Mouse (Mus musculus) lung, embryonic 15.5 days (tissue): ENCODE measurements at regions not wholly inside any gene's neighbourhood (a gene's known extent, or its start where the extent isn't known, plus 50 kb on each side); places are given as distances from the start of the nearest gene placed in this dataset.
"Not testable (repeated sequence)": the region's sequence is repeated elsewhere in the genome, so short reads cannot be mapped to it uniquely, and the experiment has no call there.

Experiments
- ATAC-seq: fragments of 200-750 bp; cut with Nextera tagmentation; 2 replicates; pipeline ENCODE4 v1.8.0; 2017; ENCODE audit warnings: moderate number of reproducible peaks, borderline replicate concordance; ENCODE audit not compliant: low FRiP score, low TSS enrichment; ENCODE audit errors: extremely low read depth
- H3K27ac ChIP-seq: fragments of 300-500 bp; sonication (generic); 2 replicates; pipeline ENCODE4 v1.5.1; 2015; ENCODE audit warnings: moderate library complexity, mild to moderate bottlenecking, inconsistent platforms
- H3K27me3 ChIP-seq: fragments of 300-500 bp; sonication (generic); 2 replicates; pipeline ENCODE4 v1.6.1; 2015; ENCODE audit warnings: inconsistent platforms
- H3K36me3 ChIP-seq: fragments of 300-500 bp; sonication (generic); 2 replicates; pipeline ENCODE4 v1.6.1; 2015; ENCODE audit warnings: inconsistent platforms
- H3K4me1 ChIP-seq: fragments of 300-500 bp; sonication (generic); 2 replicates; pipeline ENCODE4 v1.6.1; 2015; ENCODE audit warnings: inconsistent platforms
- H3K4me2 ChIP-seq: fragments of 300-500 bp; sonication (generic); 2 replicates; pipeline ENCODE4 v1.6.1; 2015; ENCODE audit warnings: inconsistent platforms, mild to moderate bottlenecking, moderate library complexity
- H3K4me3 ChIP-seq: fragments of 300-500 bp; sonication (generic); 2 replicates; pipeline ENCODE4 v1.5.1; 2015; ENCODE audit warnings: mild to moderate bottlenecking, inconsistent platforms
- H3K9ac ChIP-seq: fragments of 300-500 bp; sonication (generic); 2 replicates; pipeline ENCODE4 v1.6.1; 2015; ENCODE audit warnings: inconsistent platforms
- H3K9me3 ChIP-seq: fragments of 300-500 bp; sonication (generic); 2 replicates; pipeline ENCODE4 v1.6.1; 2016; ENCODE audit warnings: inconsistent platforms
- WGBS: fragments of 180-500 bp; shearing (Covaris S2); methylation state at CpG from one replicate; pipeline ENCODE4 v1.1.7; 2015; 5-methylcytosine and 5-hydroxymethylcytosine counted together

- no peak for ATAC-seq
- Histone ChIP-seq H3K4me1 (0 out of 2 replicates have a peak, but pooled peaks cover 5% of the 10 kb centered on the region), H3K4me2 (no peak overlapping the region), H3K36me3 (no peaks in the 10 kb centered on the region), H3K4me3 (no peak overlapping the region), H3K27me3 (no peaks in the 10 kb centered on the region), H3K27ac (no peak overlapping the region), H3K9me3 (no peaks in the 10 kb centered on the region), H3K9ac (no peak overlapping the region)
- 70% methylated on average over 1 of the region's 1 CpGs for WGBS
These were observed 212.1 kb downstream of the Trib2 start for GRCm38 (mm10) chr12:15604630-15605029.

DNA sequence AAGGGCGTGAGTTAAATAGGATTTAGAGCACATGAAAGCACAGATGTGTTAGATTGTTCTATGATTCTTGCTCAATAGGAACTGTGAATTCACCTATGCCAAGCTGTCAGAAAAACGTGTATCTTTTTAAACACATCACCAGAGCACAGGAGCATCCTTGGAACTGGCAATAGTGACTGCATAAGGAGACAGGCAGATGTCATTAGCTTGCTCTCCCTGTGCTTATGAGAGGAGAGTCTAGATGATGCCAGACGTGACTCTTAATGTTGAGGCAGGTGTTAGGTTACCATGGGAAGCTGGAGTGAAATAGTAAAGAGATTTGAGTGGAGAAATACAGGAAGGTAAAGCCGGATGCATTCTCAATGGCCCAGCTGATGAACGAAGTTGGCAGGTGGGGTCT lies 212.8 kb downstream of the Trib2 start:
- Histone ChIP-seq H3K9me3 (no peaks in the 10 kb centered on the region), H3K27me3 (no peaks in the 10 kb centered on the region), H3K4me1 (0 out of 2 replicates have a peak, but pooled peaks cover 5% of the 10 kb centered on the region), H3K9ac (no peak overlapping the region), H3K4me3 (no peak overlapping the region), H3K4me2 (no peak overlapping the region), H3K27ac (no peak overlapping the region), H3K36me3 (no peaks in the 10 kb centered on the region)
- 58% methylated on average over 5 of the region's 5 CpGs for WGBS
- ATAC-seq = no peak

DNA sequence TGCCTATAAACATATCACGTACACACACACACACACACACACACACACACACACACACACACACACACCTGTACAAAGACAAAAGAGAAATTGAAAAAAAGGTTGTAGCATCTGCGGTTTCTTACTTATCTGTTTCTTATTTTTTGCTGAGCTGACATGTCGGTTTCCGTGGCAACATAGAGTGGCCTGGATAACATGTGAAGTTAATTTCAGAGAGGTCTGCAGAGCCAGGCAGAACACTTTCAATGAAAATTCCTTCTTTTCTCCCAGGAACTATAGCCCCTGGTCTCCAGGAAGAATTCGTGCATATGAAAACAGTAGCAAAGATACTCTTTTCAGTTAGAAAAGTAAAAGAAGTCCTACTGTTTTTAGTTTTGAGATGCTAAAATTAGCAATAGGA lies 213.4 kb downstream of the Trib2 start:
- no peaks in the 10 kb centered on the region for H3K27me3 ChIP-seq
- no peak overlapping the region for H3K4me3 ChIP-seq
- no peaks in the 10 kb centered on the region for H3K36me3 ChIP-seq

GRCm38 (mm10) chr12:15594704-15595103 lies 222.0 kb downstream of the Trib2 start:
- ATAC-seq = no peak
- Histone ChIP-seq H3K4me2 (no peak overlapping the region), H3K27ac (no peak overlapping the region)

More for the DNA sequence above, 213.4 kb downstream of the Trib2 start:
- 68% methylated on average over 5 of the region's 5 CpGs for WGBS
- Histone ChIP-seq H3K9me3 (no peaks in the 10 kb centered on the region), H3K9ac (no peak overlapping the region), H3K4me1 (0 out of 2 replicates have a peak, but pooled peaks cover 5% of the 10 kb centered on the region), H3K4me2 (no peak overlapping the region), H3K27ac (no peak overlapping the region)
- ATAC-seq = no peak

GRCm38 (mm10) chr12:15587864-15588263 lies 228.9 kb downstream of the Trib2 start:
- H3K27me3 ChIP-seq, H3K36me3 ChIP-seq, H3K4me3 ChIP-seq, H3K4me2 ChIP-seq, H3K9ac ChIP-seq, ATAC-seq, H3K4me1 ChIP-seq, H3K9me3 ChIP-seq, H3K27ac ChIP-seq: not testable (repeated sequence)
- 100% methylated on average over 2 of the region's 2 CpGs for WGBS

More at GRCm38 (mm10) chr12:15594704-15595103, 222.0 kb downstream of the Trib2 start:
- WGBS = 39% methylated on average over 2 of the region's 2 CpGs
- no peaks in the 10 kb centered on the region for H3K4me1 ChIP-seq
- no peaks in the 10 kb centered on the region for H3K9me3 ChIP-seq
- H3K9ac ChIP-seq = no peak overlapping the region
- no peak overlapping the region for H3K4me3 ChIP-seq
- no peaks in the 10 kb centered on the region for H3K36me3 ChIP-seq
- H3K27me3 ChIP-seq = no peaks in the 10 kb centered on the region

GRCm38 (mm10) chr12:15586706-15587442 lies 229.8 kb downstream of the Trib2 start:
- no peak overlapping the region for H3K4me2 ChIP-seq
- no peaks in the 10 kb centered on the region for H3K36me3 ChIP-seq
- no peaks in the 10 kb centered on the region for H3K9me3 ChIP-seq
- no peak overlapping the region for H3K27ac ChIP-seq
- no peak overlapping the region for H3K9ac ChIP-seq
- H3K4me3 ChIP-seq = no peak overlapping the region
- WGBS = 73% methylated on average over 4 of the region's 4 CpGs
- ATAC-seq = no peak
- H3K4me1 ChIP-seq = no peaks in the 10 kb centered on the region
- no peaks in the 10 kb centered on the region for H3K27me3 ChIP-seq

DNA sequence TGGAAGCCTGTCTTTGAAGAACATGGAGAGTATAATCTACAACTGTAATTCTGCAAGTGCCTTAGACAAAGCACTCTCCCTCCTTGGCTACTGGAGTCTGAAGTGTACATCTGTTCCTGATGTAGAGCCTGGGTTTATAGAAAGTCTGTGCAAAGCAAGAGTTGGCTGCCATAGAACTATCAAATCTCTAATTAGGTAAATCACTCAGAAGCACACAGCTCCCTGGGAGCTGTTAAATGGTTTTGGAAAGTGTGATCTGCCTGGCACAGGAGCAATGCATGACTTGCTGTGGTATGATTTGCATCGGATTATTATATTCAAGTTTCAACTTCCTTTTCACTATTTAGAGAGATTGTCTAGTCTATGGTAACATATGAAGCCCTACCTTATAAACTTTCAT lies 230.9 kb downstream of the Trib2 start:
- Histone ChIP-seq H3K27ac (no peak overlapping the region), H3K4me1 (no peaks in the 10 kb centered on the region), H3K4me2 (no peak overlapping the region), H3K9ac (no peak overlapping the region), H3K27me3 (no peaks in the 10 kb centered on the region), H3K36me3 (no peaks in the 10 kb centered on the region), H3K9me3 (no peaks in the 10 kb centered on the region), H3K4me3 (no peak overlapping the region)
- WGBS = 85% methylated on average over 1 of the region's 1 CpGs
- ATAC-seq = no peak

GRCm38 (mm10) chr12:15584721-15585120 lies 232.0 kb downstream of the Trib2 start:
- Histone ChIP-seq H3K36me3 (no peaks in the 10 kb centered on the region), H3K27ac (no peak overlapping the region), H3K9ac (no peak overlapping the region), H3K9me3 (no peaks in the 10 kb centered on the region), H3K4me1 (no peaks in the 10 kb centered on the region), H3K4me2 (no peak overlapping the region), H3K27me3 (no peaks in the 10 kb centered on the region), H3K4me3 (no peak overlapping the region)
- 83% methylated on average over 4 of the region's 4 CpGs for WGBS
- no peak for ATAC-seq

DNA sequence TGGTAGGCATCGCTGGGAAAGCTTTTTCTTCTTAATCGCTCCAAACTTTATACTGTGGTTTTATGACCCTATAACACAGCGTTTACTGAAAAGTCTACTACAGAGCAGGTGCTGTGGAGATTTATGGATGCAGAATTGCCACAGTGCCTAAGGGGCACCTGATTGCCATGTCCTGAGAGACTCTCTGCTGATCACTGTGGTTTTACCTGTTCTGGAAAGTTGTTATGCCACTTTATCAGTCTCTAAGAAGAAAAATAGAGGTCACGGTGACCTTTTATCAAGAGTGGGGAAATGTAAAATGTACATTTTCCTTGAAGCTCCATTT lies 250.0 kb downstream of the Trib2 start:
- ATAC-seq = no peak
- no peaks in the 10 kb centered on the region for H3K27me3 ChIP-seq

GRCm38 (mm10) chr12:15565941-15566784 lies 250.6 kb downstream of the Trib2 start:
- H3K36me3 ChIP-seq = no peaks in the 10 kb centered on the region
- no peak overlapping the region for H3K4me3 ChIP-seq
- H3K9ac ChIP-seq = no peak overlapping the region
- 35% methylated on average over 3 of the region's 3 CpGs for WGBS
- no peak for ATAC-seq
- H3K27me3 ChIP-seq = no peaks in the 10 kb centered on the region
- no peak overlapping the region for H3K4me2 ChIP-seq
- H3K27ac ChIP-seq = no peak overlapping the region
- H3K4me1 ChIP-seq = no peaks in the 10 kb centered on the region
- H3K9me3 ChIP-seq = no peaks in the 10 kb centered on the region

More for the DNA sequence above, 250.0 kb downstream of the Trib2 start:
- Histone ChIP-seq H3K4me1 (no peaks in the 10 kb centered on the region), H3K9ac (no peak overlapping the region), H3K4me3 (no peak overlapping the region), H3K9me3 (no peaks in the 10 kb centered on the region), H3K36me3 (no peaks in the 10 kb centered on the region), H3K27ac (no peak overlapping the region), H3K4me2 (no peak overlapping the region)
- 66% methylated on average over 4 of the region's 4 CpGs for WGBS

GRCm38 (mm10) chr12:15562826-15563225 lies 253.9 kb downstream of the Trib2 start:
- 29% methylated on average over 4 of the region's 4 CpGs for WGBS
- ATAC-seq = no peak
- no peaks in the 10 kb centered on the region for H3K36me3 ChIP-seq

GRCm38 (mm10) chr12:15555471-15555870 lies 261.3 kb downstream of the Trib2 start:
- Histone ChIP-seq H3K9me3 (no peaks in the 10 kb centered on the region), H3K4me1 (no peaks in the 10 kb centered on the region), H3K27me3 (no peaks in the 10 kb centered on the region), H3K36me3 (no peaks in the 10 kb centered on the region), H3K4me3 (no peak overlapping the region), H3K27ac (no peak overlapping the region), H3K9ac (no peak overlapping the region), H3K4me2 (no peak overlapping the region)
- no peak for ATAC-seq
- WGBS = 83% methylated on average over 6 of the region's 6 CpGs

More at GRCm38 (mm10) chr12:15562826-15563225, 253.9 kb downstream of the Trib2 start:
- Histone ChIP-seq H3K9ac (no peak overlapping the region), H3K4me3 (no peak overlapping the region), H3K4me1 (no peaks in the 10 kb centered on the region), H3K27me3 (no peaks in the 10 kb centered on the region), H3K9me3 (no peaks in the 10 kb centered on the region), H3K27ac (no peak overlapping the region), H3K4me2 (no peak overlapping the region)
